Comparison of ENCODE assay signal across 13 mouse cellular contexts in genomic region chr9:67129891-67130290, GRCm38 (mm10).
"Had no signal": no experiment of that assay in that cellular context is flagged by ENCODE, and none has a peak within 500 bp of the region (broad histone marks: within the 10 kb centered on the region; RNA-seq: fewer than 3 reads in every experiment).

No protein-coding gene starts in this region.

- DNase-seq: lung, adult 18-20 months; lung, postnatal 14 days; lung, postnatal 36 days; right cerebral cortex, postnatal 14 days; spleen, adult 18-20 months; thymus, adult 18-20 months; thymus, postnatal 25 days had no signal

- H3K4me1 ChIP-seq: lung, embryonic 15.5 days; megakaryocyte, embryonic 14.5 days; midbrain, embryonic 13.5 days; midbrain, embryonic 15.5 days had no signal

- H3K4me3 ChIP-seq: lung, embryonic 15.5 days; megakaryocyte, embryonic 14.5 days; midbrain, embryonic 13.5 days; midbrain, embryonic 15.5 days; neural tube, embryonic 12.5 days had no signal

- H3K27ac ChIP-seq: lung, embryonic 15.5 days; macrophage; midbrain, embryonic 13.5 days; midbrain, embryonic 15.5 days; neural tube, embryonic 12.5 days had no signal
